Mouse (Mus musculus) heart, embryonic 13.5 days (tissue): ENCODE measurements at regions not wholly inside any gene's neighbourhood (a gene's known extent, or its start where the extent isn't known, plus 50 kb on each side); places are given as distances from the start of the nearest gene placed in this dataset.

Experiments used
- ATAC-seq: fragments of 200-750 bp; cut with Nextera tagmentation; 2 replicates; pipeline ENCODE4 v1.8.0; 2017; ENCODE audit warnings: moderate TSS enrichment; ENCODE audit not compliant: insufficient number of reproducible peaks, low FRiP score, low TSS enrichment; ENCODE audit errors: extremely low read depth
- H3K27ac ChIP-seq: fragments of 300-500 bp; sonication (generic); replicated peaks from 2 replicates; pipeline ENCODE4 v1.5.1; 2015; ENCODE audit warnings: moderate library complexity, mild to moderate bottlenecking, inconsistent platforms
- H3K27me3 ChIP-seq: fragments of 300-500 bp; sonication (generic); replicated peaks from 2 replicates; pipeline ENCODE4 v1.6.1; 2015; ENCODE audit warnings: mild to moderate bottlenecking, inconsistent platforms
- H3K36me3 ChIP-seq: fragments of 300-500 bp; sonication (generic); 2 replicates; pipeline ENCODE4 v1.6.1; 2015; ENCODE audit warnings: mild to moderate bottlenecking, inconsistent platforms
- H3K4me1 ChIP-seq: fragments of 300-500 bp; sonication (generic); 2 replicates; pipeline ENCODE4 v1.6.1; 2015; ENCODE audit warnings: inconsistent platforms
- H3K4me2 ChIP-seq: fragments of 300-500 bp; sonication (generic); 2 replicates; pipeline ENCODE4 v1.6.1; 2015; ENCODE audit warnings: inconsistent platforms, mild to moderate bottlenecking, moderate library complexity
- H3K4me3 ChIP-seq: fragments of 300-500 bp; sonication (generic); 2 replicates; pipeline ENCODE4 v1.5.1; 2015; ENCODE audit warnings: moderate library complexity, mild to moderate bottlenecking, inconsistent platforms
- H3K9ac ChIP-seq: fragments of 300-500 bp; sonication (generic); 2 replicates; pipeline ENCODE4 v1.6.1; 2015; ENCODE audit warnings: inconsistent platforms, mild to moderate bottlenecking, moderate library complexity
- H3K9me3 ChIP-seq: fragments of 300-500 bp; sonication (generic); 2 replicates; pipeline ENCODE4 v1.6.1; 2016; ENCODE audit warnings: inconsistent platforms
- WGBS: fragments of 180-500 bp; shearing (Covaris S2); methylation state at CpG from one replicate; pipeline ENCODE4 v1.1.7; 2015; ENCODE audit warnings: mixed read lengths; 5-methylcytosine and 5-hydroxymethylcytosine counted together

- Histone ChIP-seq H3K9ac (no peak overlapping the region), H3K27ac (peak overlapping the region; percentile 28; the same call in 1 of the 2 replicates), H3K36me3 (no peaks in the 10 kb centered on the region), H3K9me3 (no peaks in the 10 kb centered on the region), H3K27me3 (no peaks in the 10 kb centered on the region), H3K4me3 (no peak overlapping the region), H3K4me1 (peaks cover 5% of the 10 kb centered on the region; the same call in 1 of the 2 replicates), H3K4me2 (0 out of 2 replicates have a peak overlapping the region, but pooled peaks have one; percentile 0)
- ATAC-seq = no peak
These were observed 585.3 kb upstream of the Zeb2 start for GRCm38 (mm10) chr2:45702511-45702910.

- no peaks in the 10 kb centered on the region for H3K36me3 ChIP-seq
- H3K4me1 ChIP-seq = peaks cover 5% of the 10 kb centered on the region; the same call in 1 of the 2 replicates
- H3K4me3 ChIP-seq = no peak overlapping the region
- no peaks in the 10 kb centered on the region for H3K27me3 ChIP-seq
- H3K27ac ChIP-seq = no peak overlapping the region
- WGBS = 86% methylated on average over 1 of the region's 1 CpGs
- H3K9me3 ChIP-seq = no peaks in the 10 kb centered on the region
- H3K9ac ChIP-seq = no peak overlapping the region
- no peak overlapping the region for H3K4me2 ChIP-seq
- no peak for ATAC-seq
These were observed 583.4 kb upstream of the Zeb2 start for GRCm38 (mm10) chr2:45700578-45700977.

- H3K36me3 ChIP-seq = no peaks in the 10 kb centered on the region
- 61% methylated on average over 8 of the region's 8 CpGs for WGBS
- H3K4me3 ChIP-seq = no peak overlapping the region
- H3K27ac ChIP-seq = 0 out of 2 replicates have a peak overlapping the region, but pooled peaks have one; percentile 13
- ATAC-seq = no peak
- H3K9me3 ChIP-seq = no peaks in the 10 kb centered on the region
- H3K4me1 ChIP-seq = peaks cover 7% of the 10 kb centered on the region
- H3K9ac ChIP-seq = no peak overlapping the region
- H3K27me3 ChIP-seq = no peaks in the 10 kb centered on the region
- no peak overlapping the region for H3K4me2 ChIP-seq
These were observed 576.3 kb upstream of the Zeb2 start for GRCm38 (mm10) chr2:45693291-45694020.

- no peak overlapping the region for H3K4me3 ChIP-seq
- no peaks in the 10 kb centered on the region for H3K9me3 ChIP-seq
- ATAC-seq = no peak
- no peaks in the 10 kb centered on the region for H3K36me3 ChIP-seq
- H3K4me2 ChIP-seq = no peak overlapping the region
- H3K27ac ChIP-seq = no peak overlapping the region
- H3K27me3 ChIP-seq = no peaks in the 10 kb centered on the region
- peaks cover 7% of the 10 kb centered on the region for H3K4me1 ChIP-seq
- no peak overlapping the region for H3K9ac ChIP-seq
- 75% methylated on average over 1 of the region's 1 CpGs for WGBS
These were observed 575.6 kb upstream of the Zeb2 start for GRCm38 (mm10) chr2:45692819-45693218.

GRCm38 (mm10) chr2:45688996-45689395 lies 571.8 kb upstream of the Zeb2 start:
- Histone ChIP-seq H3K27me3 (no peaks in the 10 kb centered on the region), H3K36me3 (no peaks in the 10 kb centered on the region), H3K4me2 (no peak overlapping the region), H3K27ac (no peak overlapping the region), H3K4me1 (peaks cover 7% of the 10 kb centered on the region), H3K9ac (no peak overlapping the region), H3K9me3 (no peaks in the 10 kb centered on the region), H3K4me3 (no peak overlapping the region)
- ATAC-seq = no peak
- WGBS = 80% methylated on average over 1 of the region's 1 CpGs

GRCm38 (mm10) chr2:45681251-45681650 lies 564.1 kb upstream of the Zeb2 start:
- Histone ChIP-seq H3K4me3 (no peak overlapping the region), H3K4me2 (no peak overlapping the region), H3K4me1 (no peaks in the 10 kb centered on the region), H3K27ac (no peak overlapping the region), H3K36me3 (no peaks in the 10 kb centered on the region), H3K9ac (no peak overlapping the region), H3K9me3 (no peaks in the 10 kb centered on the region), H3K27me3 (no peaks in the 10 kb centered on the region)
- WGBS = 80% methylated on average over 1 of the region's 1 CpGs
- no peak for ATAC-seq

- 77% methylated on average over 10 of the region's 10 CpGs for WGBS
- Histone ChIP-seq H3K9me3 (no peaks in the 10 kb centered on the region), H3K4me2 (no peak overlapping the region), H3K27me3 (no peaks in the 10 kb centered on the region), H3K9ac (no peak overlapping the region), H3K27ac (no peak overlapping the region), H3K4me1 (no peaks in the 10 kb centered on the region), H3K4me3 (no peak overlapping the region), H3K36me3 (no peaks in the 10 kb centered on the region)
- ATAC-seq = no peak
These were observed 562.1 kb upstream of the Zeb2 start for GRCm38 (mm10) chr2:45679101-45679895.

- 60% methylated on average over 9 of the region's 9 CpGs for WGBS
- no peak for ATAC-seq
- Histone ChIP-seq H3K9ac (no peak overlapping the region), H3K4me2 (no peak overlapping the region), H3K4me3 (no peak overlapping the region), H3K4me1 (no peaks in the 10 kb centered on the region), H3K27ac (no peak overlapping the region), H3K27me3 (no peaks in the 10 kb centered on the region), H3K36me3 (no peaks in the 10 kb centered on the region), H3K9me3 (no peaks in the 10 kb centered on the region)
These were observed 561.5 kb upstream of the Zeb2 start for GRCm38 (mm10) chr2:45678685-45679084.

GRCm38 (mm10) chr2:45675776-45676175 lies 558.6 kb upstream of the Zeb2 start:
- 81% methylated on average over 2 of the region's 2 CpGs for WGBS
- Histone ChIP-seq H3K9ac (no peak overlapping the region), H3K27ac (no peak overlapping the region), H3K4me3 (no peak overlapping the region), H3K4me2 (no peak overlapping the region), H3K9me3 (no peaks in the 10 kb centered on the region), H3K4me1 (no peaks in the 10 kb centered on the region), H3K36me3 (no peaks in the 10 kb centered on the region), H3K27me3 (no peaks in the 10 kb centered on the region)
- no peak for ATAC-seq

GRCm38 (mm10) chr2:45656011-45656410 lies 538.8 kb upstream of the Zeb2 start:
- no peaks in the 10 kb centered on the region for H3K4me1 ChIP-seq
- H3K4me3 ChIP-seq = no peak overlapping the region
- no peaks in the 10 kb centered on the region for H3K36me3 ChIP-seq
- H3K27me3 ChIP-seq = no peaks in the 10 kb centered on the region
- no peak overlapping the region for H3K27ac ChIP-seq
- H3K9me3 ChIP-seq = 0 out of 2 replicates have a peak, but pooled peaks cover 5% of the 10 kb centered on the region
- no peak for ATAC-seq
- 65% methylated on average over 1 of the region's 1 CpGs for WGBS
- H3K4me2 ChIP-seq = no peak overlapping the region
- H3K9ac ChIP-seq = no peak overlapping the region

GRCm38 (mm10) chr2:45654693-45655092 lies 537.5 kb upstream of the Zeb2 start:
- H3K36me3 ChIP-seq = no peaks in the 10 kb centered on the region
- H3K27ac ChIP-seq = no peak overlapping the region
- no peak overlapping the region for H3K4me3 ChIP-seq
- H3K27me3 ChIP-seq = no peaks in the 10 kb centered on the region
- H3K4me1 ChIP-seq = no peaks in the 10 kb centered on the region
- no peak overlapping the region for H3K9ac ChIP-seq
- ATAC-seq = no peak
- H3K4me2 ChIP-seq = no peak overlapping the region
- 0 out of 2 replicates have a peak, but pooled peaks cover under 1% of the 10 kb centered on the region for H3K9me3 ChIP-seq
